Mouse (Mus musculus) CD4-positive helper T cell, adult 2 months (primary cell): ENCODE data around the gene Kynu.

Experiments used
- DNase-seq: peaks from one replicate; pipeline ENCODE4 v3.0.0-alpha.2; 2012; ENCODE audit warnings: low read depth, missing footprints, low spot score

The Kynu gene

DNA sequence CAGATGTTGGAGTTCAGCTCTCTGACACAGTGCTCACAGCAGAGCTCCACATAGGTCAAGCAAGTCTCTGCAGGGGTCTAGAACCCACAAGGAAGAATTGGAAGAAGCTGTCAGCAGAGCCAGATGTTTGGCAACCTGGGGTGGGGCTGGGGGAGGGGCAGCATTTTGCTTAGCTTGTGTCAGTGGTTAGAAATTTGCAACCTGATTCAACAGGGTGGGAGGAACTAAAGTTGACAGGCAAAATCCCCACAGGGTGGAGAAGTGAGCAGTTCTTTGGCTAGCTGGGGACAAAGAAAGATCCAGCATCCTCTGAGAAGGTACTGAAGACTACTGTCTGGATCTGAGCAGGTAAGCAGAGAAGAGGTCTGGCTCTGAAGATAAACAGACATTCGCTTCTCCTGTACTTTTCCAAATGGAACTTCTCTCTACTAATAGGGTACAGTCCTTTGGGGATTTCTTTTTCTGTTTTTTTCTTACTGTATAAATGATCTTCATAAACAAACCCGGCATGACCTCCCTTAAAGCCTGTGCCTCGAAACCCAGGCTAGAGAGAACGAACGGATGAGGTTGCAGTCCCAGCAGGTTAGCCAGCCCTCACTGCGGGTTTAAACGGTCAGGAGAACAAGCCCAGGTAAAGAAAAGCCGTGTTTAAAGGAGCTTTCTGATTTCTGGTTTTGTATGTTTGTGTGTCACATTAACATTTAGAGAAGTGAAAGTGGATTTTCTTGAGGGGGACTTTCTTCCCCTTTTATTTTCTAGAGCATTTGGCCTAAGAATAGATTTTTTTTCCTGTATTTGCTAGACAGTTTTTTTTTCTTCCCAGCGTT lies at the start of gene Kynu:
Gene Kynu, plus strand, starts transcription at position 268 of the 827 bp plus-strand sequence.
- DNase-seq: no peak

DNA sequence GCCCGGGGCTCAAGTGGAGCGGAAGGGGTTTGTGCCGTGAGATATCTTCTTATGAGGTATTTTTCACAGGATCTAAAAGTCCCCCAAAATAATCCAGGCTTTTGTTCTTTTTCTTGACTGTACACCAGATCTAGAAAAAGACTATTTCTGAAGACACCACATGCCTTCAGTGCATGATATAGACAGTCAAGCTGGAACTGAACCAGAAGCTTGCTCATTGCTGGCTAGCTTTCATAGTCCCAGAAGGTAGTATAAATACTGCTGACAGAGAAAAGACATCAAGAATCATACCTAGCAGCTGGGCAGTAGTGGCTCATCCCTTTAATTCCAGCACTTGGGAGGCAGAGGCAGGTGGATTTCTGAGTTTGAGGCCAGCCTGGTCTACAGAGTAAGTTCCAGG lies 48.9 kb upstream of the Kynu start:
- DNase-seq: no peak

DNA sequence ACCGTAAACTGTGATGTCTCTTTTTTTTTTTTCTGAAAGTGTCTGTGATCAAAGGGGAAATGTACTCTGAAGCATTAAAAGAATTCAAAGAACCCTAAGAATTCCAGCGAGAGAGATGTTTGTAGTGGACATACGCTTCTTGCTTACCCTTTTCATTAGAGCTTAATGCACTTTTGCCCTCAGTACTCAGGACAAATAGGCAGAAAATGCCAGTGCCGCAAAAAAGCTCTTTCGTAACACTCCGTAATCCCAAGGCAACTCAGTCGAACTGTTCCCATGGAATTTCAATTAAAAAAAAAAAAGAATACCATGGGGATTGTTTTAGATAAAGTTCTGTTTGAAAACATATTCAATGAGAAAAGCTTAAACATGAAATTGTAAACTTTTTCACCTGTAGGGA lies 41.3 kb upstream of the Kynu start:
- DNase-seq: no peak

DNA sequence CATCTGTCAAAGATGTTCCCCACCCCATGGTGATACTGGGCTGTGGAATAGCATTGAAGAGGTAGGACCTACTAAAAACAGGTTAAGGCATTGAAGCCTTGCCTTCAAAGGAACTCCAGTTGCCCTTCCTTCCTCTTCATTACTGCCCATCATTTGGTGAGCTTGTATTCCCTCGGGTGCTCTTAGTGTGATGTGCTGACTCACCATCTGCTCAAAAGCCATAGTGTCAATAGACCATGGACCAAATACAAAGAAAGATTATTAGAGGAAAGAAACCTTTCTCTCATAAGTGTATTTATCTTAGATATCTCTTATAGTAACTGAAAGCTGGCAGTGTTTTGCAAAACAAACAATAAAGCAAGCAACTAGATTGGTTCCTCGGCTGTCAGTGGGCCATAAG lies 20.7 kb upstream of the Kynu start:
- DNase-seq: no peak

DNA sequence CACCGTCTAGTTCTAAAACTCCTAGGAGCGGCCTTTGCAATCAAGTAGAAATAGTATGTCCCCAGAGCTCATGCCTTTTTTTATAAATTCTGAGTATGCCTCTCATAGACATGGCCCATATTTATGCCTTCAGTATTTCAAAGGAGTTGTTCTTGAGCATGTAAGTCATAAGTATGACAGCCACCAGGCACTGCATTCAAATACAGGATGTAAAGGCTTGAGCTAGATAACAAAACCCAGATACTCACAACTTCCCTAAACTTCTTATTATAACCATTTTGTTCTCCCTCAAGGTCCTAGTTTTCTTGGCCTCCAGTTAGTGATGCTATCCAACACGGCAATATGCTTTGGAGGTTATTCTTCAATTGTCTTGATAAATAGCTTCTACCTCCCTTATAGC lies 12.5 kb upstream of the Kynu start:
- DNase-seq: no peak

DNA sequence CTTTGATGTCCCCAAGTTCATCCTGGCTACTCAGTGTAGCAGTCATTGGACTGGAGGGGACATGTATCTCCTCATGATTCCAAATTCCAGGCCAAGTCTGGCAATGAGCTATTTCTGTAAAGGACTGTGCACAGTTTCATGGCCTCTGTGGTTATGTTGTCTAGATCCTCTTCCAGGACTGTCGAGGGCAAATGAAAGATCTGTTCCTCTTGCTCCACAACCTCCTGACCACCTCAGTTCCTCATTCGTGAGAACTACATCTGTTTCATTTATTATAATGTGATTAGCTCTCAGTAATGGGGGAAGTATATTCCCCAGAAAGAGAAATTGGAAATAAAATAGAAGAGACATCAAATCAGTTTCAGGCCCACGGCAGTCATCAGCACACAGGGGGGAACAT lies 9.5 kb upstream of the Kynu start:
- no peak for DNase-seq

DNA sequence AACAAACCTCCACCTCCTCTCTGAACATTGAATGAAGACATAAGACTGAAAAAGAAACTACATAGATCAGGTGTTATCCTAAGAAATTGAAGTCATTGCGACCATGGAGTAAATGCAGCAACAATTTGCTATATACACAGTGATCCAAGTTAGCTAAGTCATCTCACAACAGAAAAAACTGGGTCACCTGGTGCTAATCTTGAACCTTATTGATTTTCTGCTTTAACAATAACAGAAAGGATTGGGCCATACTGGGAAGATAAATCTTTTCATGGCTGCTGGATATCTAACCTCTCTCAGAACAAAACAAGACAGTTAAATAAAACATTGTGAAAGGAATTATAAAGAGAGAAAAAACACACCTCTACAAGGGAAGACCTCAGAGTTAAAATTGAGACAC lies 8.7 kb upstream of the Kynu start:
- DNase-seq: no peak

DNA sequence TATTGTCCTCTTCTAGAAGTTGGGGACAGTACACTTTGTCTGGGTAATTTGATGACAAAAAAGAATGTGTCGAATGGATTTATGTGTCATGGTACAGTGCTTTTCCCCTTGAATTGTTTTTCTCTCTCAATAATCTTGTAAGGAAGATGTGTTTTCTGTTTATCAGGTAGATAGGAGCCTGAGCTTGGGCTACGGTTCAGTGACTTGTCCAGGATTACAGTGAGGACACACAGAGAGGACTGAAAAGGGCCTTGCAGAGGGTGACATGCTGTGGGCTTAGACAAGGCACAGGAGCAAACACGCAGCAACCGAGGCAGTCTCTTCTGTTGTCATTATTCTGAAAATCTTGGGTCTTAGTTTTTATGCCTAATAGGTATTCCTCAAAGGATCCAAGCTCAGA lies 913 bp upstream of the Kynu start:
- no peak for DNase-seq

DNA sequence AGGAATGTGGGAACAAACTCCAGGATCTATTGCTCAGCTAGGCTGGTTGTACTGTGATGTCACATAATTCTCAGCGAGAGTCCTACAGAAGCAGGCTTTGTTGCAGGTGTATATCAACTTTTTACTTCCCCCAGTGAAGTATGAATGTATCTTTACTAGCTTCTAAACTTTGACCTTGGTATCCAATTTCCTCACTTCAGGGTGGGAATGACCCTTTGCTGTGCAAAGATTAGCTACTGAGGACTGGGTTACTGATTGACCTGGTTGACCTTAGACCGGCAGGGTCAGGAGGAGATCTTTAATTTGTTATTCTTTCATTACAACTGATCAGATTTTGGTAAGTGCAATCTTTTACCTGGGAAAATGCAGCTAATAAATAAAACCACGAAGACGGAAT lies 758 bp downstream of the Kynu start:
- no peak for DNase-seq

DNA sequence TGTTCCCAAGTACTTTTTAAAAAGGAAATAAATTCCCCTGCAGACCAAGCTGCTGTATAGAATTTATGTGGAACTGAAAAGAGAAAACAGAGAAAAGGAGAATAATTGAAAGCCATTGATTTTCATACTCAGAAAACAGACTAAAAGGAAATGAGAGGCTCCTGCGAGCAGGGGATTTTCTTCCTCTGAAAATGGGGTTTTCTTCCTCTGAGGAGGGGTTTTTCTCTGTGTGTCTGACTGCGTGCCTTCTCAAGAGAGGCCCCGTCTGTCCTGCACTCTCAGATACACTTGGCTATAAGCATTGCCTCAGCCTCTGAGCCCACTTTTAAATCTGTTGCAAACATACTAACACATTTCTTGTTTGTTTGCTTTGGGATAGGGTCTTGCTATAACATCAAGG lies 1.9 kb downstream of the Kynu start:
- no peak for DNase-seq

DNA sequence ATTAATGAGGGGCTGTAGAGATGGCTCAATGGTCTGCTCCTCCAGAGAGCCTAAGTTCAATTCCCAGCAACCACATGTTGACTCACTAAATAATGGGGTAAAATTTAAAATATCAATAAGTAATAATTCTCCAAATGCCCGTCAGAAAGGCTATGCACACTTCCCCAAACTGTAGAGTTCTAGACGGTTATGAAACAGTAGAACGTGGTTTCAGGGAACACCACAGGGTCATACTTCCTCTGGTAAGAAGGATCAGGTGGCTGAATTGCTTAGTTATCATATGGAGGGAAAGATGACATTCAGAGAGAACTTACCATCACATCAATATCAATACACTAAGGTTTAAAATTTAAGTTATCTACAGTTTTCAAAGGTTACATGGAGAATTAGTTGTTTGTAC lies 6.1 kb downstream of the Kynu start:
- no peak for DNase-seq

DNA sequence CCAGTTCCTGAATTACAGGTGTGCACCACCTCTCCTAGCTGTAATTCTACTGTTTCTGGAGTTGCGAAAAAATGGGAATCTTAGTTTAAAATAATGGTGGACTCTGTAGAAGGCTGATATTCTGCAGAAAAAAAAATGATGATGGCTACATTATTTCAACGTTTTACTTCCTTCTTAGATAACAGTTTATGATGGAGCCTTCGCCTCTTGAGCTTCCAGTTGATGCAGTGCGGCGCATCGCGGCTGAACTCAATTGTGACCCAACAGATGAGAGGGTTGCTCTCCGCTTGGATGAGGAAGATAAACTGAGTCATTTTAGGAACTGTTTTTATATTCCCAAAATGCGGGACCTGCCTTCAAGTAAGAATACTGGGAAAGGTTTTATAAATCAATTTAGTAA lies 7.7 kb downstream of the Kynu start:
- DNase-seq: no peak

DNA sequence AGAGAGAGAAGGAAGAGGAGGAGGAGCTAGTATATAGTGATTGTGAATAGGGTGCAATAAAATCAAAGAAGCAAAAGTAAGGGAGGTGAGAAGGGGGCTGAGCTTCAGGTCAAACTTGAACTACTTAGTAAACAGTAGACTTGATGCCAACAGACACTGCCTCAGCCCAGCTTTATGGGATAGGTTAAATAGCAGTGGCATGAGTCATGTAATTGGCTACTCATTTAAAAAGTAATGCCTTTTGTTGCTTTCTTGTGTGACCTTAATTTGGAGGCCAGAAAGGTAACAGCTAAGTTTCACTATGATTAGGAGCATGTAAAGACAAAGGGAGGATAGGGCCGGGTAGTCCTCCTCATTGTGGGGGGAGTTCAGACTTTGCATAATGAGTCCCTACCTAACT lies 13.3 kb downstream of the Kynu start:
- DNase-seq: no peak

DNA sequence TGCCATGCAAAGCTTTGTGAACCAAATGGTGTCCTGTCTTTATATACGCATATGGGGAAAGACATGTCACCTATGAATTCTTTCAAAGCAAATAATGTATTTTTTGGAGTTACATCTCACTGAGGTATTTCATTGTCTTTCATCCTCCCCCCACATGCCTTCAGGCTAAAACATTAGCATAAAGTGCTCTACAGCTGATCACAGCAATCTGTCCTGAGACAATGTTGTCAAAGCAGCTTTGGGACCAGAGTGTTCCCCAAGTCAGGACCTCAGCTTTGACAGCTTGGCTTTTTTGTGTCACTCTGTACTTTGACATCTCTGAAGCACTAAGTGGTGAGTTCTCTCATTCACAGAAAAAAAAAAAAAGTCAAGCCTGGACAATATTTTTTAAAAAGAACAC lies 18.4 kb downstream of the Kynu start:
- no peak for DNase-seq

DNA sequence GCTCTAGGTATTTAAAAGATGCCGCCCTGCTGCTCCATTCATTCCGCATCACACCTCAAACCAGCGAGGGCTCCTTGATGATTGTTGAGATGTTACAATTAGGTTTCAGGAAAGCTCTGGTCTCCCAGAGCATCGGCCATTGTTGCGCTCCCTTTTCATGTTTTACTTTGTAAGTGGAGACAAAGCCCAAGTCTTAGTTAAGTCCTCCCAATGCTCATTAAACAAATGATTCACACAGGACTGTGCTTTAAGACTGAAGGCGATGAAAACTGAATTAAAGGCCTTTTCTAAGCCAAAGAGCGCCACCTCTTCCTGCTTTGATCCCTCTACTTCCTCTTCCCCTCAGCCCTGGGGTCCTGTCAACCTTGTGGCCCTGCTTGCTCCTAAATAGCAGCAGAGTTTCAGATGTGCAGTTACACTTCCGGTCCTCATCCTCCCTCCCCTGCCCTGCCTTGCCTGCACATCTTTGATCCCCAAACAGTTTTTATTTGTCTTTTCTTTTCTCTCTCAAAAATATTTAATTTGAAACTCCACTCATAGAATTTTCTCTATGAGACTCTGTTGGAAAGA lies 28.2 kb downstream of the Kynu start:
- no peak for DNase-seq

DNA sequence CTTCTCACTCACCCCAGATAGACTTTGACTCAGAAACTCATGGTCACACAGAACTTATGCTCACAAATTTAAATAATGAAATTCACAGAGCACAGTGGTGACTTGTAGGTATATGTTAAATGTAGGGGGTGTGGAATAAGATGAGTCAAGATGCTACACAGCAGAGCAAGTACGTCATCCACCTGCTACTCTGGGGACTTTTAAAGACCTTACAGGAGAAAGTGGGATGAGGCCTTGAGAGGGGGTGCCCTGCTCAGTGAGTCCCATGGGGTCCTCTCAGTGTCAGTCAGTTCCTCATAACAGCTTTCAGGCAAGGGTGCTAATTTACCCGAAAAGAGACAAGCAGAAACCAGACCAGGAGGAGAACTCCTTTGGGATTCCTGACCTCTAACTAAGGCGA lies 30.4 kb downstream of the Kynu start:
- DNase-seq: no peak

DNA sequence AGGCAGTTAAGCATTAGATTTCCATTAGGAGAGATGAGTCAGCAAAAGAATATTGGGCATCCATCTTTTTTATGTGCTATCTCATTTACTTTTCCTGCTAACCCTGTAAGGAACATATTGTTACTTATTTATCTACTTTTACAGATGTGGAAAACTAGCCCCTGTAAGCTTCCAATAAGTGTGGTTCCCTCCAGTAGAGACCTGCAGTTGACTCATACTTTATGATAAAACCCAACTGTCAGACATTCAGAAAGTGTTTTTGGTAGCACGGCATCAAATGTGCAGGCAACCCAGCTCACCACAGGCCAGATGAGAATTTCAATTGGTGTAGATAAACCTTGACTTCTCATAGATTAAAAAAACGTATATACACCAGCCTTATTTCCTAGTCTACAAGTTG lies 32.7 kb downstream of the Kynu start:
- no peak for DNase-seq

DNA sequence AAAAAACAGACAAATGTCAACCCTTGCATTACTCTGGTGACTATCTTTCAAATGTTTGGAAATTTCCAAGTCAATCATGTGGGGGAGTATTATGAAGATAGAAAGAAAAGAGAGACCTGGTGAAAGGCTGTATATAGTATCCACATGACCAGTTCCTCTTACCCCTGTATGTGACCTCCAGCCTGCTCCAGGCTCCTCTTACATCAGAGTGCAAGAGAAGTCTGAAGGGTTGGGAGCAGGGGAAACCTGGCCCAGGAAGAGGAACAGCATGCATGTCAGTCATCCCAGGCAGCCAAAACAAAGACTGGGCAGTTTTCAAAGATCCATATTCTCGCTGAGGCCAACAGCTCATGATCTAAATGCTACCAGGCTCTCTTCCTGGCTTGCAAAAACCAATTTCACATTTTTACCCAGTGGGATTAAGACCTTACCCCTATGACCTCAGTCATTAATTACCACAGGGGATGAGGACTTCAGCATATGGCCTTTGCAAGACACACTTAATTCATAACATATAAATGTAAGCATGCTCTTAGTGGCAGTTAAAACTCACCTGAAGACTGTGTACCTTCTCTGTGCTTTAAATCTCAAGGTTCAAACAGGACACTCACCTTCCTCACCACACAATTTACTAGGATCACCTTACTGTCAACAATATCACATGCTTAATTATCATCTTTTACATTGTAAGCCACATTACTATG lies 37.0 kb downstream of the Kynu start:
- DNase-seq: no peak

DNA sequence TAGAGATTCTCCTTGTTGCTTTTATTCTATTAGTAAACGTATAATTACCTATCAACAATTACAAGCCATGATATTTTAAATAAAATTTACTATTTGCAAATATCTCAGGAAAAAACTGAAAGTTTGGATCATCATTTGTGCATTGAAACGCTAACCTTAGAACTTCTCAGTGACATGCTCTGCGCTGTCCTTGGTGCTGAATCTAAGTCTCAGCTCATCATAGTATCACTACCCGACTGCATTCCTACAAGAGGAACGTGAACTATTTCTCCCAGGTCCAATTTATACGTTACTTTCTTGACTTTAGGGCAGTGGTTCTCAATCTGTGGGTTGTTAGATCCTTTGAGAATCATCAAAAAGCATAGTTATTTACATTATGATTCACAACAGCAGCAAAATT lies 58.4 kb downstream of the Kynu start:
- peak; percentile 27 for DNase-seq

DNA sequence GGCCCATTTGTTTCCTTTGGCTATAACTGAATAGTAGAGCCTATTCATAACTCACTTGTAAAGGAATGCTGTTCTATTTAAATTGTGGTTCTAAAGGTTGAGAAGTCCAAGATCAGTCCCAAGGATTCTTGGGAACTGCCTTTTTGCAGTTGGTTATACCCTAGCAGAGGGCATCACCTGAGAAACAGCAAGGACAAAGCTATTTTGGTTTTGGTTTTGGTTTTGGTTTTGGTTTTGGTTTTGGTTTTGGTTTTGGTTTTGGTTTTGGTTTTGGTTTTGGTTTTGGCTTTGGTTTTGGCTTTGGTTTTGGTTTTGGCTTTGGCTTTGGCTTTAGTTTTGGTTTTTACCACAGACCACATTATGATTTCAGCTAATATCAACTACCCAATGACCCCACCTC lies 66.0 kb downstream of the Kynu start:
- DNase-seq: no peak

DNA sequence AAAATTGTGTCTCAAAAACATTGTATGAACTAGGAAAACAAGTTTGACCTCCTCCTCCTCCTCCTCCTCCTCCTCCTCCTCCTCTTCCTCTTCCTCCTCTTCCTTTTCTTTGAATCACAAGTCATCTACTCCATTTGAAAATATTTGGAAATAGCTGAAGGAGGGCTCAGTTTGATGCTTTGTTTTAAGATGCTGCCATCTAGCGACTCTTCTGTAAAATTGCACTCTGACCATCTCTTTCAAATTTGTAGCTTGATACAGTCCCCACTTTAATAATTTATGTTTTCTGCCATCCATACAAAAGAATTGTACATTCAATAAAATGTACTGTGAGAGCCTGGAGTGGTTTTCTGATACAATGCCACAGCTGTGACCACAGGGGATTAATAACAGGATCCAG lies 67.7 kb downstream of the Kynu start:
- DNase-seq: no peak

DNA sequence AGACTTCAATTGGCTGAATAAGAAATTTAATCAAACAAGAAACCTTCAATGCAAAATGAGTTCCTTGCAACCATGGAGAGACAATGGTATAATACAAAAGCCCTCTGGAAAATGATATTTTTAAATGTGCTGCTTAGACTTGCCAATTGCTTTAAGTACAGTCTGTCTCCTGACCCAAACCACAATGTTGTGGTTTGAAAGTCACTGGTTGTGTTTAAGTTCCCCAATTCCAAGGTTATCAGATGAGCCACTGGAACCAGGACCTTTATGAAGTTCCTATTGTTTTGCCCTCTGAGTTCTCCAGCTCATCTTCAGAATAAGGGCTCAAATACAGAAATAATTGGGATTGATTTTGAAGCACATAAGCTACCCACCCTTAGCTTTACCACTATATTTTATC lies 76.7 kb downstream of the Kynu start:
- DNase-seq: no peak

DNA sequence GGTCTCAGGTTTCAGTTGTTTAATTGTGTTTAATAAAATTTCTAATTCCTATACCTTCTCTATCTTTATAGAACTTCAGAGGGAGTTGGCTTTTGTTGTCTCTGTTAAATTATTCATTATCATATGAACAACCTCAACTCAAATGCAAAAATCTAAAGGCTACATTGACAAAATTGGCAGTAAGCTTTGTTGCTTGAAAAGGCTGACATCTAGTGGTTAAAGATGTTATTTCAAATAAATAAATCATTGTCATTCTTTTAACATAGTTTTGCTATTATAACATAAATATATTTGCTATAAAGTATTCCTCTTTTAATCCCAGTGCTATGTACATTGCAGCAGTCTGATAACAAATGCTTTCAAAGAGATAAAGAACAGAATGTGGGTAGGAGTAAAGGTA lies 81.4 kb downstream of the Kynu start:
- no peak for DNase-seq
